Mouse (Mus musculus) retina, embryonic 14.5 days (tissue): ENCODE data around the gene Zfand2b.

Experiments
- DNase-seq: peaks from one replicate; pipeline ENCODE4 v3.0.0-alpha.2; 2015; ENCODE audit warnings: low spot score

Zfand2b gene

GRCm38 (mm10) chr1:75160256-75160617 is 8.2 kb upstream of the Zfand2b start:
- no peak for DNase-seq

DNA sequence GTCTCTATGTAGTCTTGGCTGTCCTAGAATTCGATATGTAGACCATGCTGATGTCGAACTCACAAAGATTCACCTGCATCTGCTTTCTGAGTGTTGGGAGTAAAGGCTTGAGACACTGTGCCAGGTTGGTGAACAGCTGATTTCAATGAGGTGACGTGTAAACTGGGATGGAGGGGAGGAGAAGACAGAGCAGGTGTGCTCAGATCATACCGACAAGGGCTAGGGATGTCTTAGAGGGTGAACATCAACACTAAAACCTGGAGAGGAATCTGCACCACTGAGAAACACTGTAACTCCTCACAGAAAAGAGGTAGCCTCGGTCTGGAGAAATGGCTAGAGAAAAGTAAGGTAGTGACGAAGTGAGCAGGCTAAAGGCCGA is 364 bp upstream of the Zfand2b start:
- no peak for DNase-seq

GRCm38 (mm10) chr1:75179334-75180104 is 11.1 kb downstream of the Zfand2b start:
- DNase-seq = peak; percentile 13

DNA sequence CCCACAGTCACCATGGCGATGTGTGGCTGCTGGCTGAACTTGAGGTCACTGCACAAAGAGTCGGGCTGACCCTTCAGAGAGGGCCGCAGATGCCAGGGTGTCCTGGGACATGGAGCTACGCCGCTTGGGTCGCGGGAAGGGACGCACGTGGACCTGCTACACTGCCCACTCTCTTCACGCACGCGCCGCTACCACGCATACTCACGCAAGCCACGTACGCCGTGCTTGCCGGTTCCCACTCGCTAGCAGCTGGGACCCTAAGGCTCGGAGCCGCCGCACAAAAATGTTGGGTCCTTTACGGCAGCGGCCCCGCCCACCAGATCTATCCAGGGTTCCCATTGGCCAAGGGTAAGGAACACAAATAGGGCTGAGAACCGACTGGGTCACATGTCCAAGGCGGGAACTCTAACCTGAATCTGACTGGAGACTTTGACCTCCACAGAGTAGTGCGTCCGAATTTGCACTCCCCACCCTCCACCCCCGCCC is 11.7 kb downstream of the Zfand2b start, which contains the start of gene Abcb6:
Gene Abcb6 (minus strand): TSS at position 288 of the 486 bp plus-strand sequence.
- DNase-seq = peak; percentile 95

- DNase-seq = no peak
These were observed 12.3 kb downstream of the Zfand2b start for GRCm38 (mm10) chr1:75180741-75181140.

GRCm38 (mm10) chr1:75181377-75181870 is 13.0 kb downstream of the Zfand2b start:
- DNase-seq = no peak

- no peak for DNase-seq
These were observed 13.7 kb downstream of the Zfand2b start for GRCm38 (mm10) chr1:75182160-75182559.

GRCm38 (mm10) chr1:75185495-75185894 is 17.0 kb downstream of the Zfand2b start:
- no peak for DNase-seq

DNA sequence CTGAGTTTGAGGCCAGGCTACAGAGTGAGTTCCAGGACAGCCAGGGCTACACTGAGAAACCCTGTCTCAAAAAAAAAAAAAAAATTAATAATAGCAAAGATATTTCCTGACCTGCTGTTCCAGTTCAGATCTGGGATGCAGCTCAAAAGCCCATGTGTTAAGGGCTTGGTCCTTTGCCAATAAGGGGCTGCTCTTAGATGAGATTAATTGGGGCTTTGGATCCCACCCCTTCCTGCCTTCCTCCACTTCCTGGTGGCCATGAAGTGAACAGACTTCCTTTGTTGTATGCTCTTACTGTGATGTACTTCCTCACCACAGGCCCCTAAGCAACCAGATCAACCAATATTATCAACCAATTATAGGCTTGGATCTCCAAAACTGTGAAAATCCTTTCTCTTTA is 18.7 kb downstream of the Zfand2b start:
- no peak for DNase-seq

- no peak for DNase-seq
These were observed 19.6 kb downstream of the Zfand2b start for GRCm38 (mm10) chr1:75187914-75188483.

DNA sequence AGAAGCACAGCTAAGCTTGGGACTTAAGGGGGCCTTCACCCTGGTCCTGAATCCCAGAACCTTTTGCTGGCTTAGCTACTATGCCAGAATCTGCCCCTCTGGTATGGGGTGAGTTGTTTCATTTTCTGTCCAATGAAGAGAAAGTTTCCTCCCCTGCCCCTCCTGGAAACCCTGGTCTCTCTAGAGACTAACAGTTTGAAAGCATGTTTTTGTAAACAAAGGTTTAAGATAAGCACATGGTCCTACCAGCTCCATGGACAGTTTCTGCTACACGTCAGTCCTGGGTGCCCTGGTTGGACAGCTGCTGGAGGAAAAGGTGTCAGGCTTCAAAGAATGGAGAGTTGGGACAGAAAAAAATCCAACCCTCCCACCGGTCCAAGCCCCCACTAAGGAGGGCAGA is 22.1 kb downstream of the Zfand2b start:
- DNase-seq = no peak

- no peak for DNase-seq
These were observed 22.8 kb downstream of the Zfand2b start for GRCm38 (mm10) chr1:75191258-75191621.

DNA sequence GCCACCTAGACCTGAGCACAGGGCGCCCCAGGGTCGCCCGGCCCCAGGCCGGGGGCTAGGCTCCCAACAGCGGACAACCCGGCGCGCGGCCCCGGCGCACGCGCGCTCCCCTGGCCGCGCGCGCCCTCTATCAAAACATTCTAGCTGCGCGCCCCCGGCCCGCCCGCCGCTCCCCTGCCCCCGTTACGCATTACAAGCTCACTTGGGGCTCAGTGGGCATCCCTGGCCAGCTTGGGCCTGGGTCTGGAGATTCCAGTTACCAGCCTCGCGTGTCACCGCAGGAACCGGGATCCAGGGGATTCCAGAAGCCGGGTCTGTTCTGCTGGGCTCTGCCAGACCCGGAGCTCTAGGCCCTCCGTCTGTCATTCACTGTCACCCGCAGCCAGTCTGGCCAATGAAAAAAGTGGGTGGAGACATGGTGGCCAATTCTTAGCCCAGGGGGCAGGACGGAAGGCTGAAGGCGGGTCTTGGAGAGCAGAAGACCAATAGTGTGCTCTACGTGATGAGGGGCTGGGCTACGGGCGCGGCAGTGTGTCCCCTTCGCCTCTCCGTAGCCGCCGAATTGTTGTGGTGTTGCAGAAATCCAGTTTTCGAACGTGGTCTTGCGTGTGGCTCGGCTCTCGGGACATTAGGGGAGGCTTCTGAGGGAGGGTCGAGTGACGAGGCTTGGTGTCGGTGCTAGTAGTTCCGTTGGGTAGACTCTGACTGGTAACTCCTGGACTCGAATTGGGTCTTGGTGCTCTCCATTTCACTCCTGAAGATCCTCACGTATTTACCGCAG is 23.4 kb downstream of the Zfand2b start, which contains the start of the genes Ankzf1 and Atg9a:
Gene Ankzf1 (plus strand): TSS at position 530 of the 781 bp plus-strand sequence.
Gene Atg9a (minus strand): TSS at position 575 of the 781 bp plus-strand sequence.
- DNase-seq = peak; percentile 96

DNA sequence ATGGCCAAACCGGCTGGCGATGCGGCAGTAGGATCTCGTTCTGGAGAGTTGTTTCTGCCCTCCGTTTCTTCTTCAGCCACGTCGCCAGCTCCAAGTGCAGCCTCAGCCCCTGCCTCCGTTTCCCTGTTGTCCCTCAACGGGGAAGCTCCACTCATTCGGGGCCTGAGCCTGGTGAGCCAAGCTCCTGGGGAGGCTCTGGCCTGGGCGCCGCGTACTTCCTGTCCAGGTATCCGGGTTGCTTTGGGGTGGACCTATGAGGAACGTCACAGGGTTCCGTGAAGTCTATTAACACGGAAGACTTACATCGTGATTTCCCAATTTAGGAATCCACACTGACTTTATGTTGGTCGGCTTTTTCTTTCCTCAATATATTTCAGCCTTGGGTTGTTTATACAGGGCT is 24.0 kb downstream of the Zfand2b start:
- DNase-seq = no peak

GRCm38 (mm10) chr1:75201236-75201635 is 32.8 kb downstream of the Zfand2b start:
- no peak for DNase-seq

DNA sequence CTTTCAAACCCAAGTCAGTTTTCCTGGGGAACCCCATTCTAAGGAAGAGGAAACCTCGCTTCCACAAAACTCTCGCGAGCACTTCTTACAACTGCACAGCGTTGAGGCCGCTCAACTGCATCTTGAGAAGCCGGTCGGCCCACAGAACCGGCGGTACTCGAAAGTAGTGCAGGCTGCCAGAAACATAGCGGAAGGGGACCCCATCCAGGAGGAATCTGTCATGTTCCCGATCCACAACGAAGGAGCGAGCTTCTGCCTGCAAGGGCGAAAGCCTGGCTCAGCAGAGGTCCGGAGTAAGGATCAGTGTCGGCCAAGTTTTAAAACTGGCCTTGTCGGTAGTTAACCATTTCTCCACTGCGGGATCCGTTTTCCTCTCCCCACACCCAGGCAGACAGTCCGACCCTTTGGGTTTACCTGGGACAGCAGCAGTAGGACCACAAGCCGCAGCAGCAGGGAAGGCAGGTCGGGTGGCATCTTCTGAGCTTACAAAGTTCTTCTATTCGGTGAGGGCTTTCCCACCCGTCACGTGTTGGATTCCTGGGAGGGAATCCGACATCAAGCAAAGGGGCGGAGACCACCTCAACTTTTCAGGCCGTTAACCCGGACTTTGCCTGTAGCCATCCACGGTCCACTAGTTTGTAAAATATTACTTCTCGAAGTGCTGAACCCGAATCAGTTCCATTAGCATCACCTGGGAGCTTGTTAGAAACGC is 40.7 kb downstream of the Zfand2b start:
- DNase-seq = peak; percentile 19

- peak; percentile 98 for DNase-seq
These were observed 42.0 kb downstream of the Zfand2b start, which contains the start of the genes Glb1l and Stk16 for GRCm38 (mm10) chr1:75210136-75211087. Gene Glb1l (minus strand): TSS chr1:75210813. Gene Stk16 (plus strand): TSS chr1:75210838.

DNA sequence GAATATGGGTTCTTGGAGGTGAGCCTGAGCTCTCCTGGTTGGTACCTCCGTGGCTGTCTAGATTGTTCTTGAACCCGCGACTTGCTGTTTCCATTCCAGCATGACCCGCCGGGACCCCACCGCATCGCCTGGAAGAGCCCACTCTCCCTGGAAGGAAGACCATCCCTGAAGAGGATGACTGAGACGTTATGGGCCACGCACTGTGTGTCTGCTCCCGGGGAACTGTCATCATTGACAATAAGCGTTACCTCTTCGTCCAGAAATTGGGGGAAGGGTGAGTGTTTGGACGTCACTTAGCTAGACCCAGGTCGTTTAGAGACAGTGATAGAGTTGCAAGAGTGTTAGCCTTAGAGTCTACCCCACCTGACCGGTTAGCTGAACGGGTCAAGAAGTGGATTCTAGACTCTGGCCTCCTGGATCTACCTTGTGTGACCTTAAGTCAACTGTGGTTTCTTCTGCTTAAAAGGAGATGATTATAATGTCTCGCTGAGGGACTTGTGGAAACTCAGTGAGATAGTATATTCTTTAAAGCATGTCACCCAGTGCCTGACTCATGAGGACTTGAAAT is 42.8 kb downstream of the Zfand2b start:
- no peak for DNase-seq

DNA sequence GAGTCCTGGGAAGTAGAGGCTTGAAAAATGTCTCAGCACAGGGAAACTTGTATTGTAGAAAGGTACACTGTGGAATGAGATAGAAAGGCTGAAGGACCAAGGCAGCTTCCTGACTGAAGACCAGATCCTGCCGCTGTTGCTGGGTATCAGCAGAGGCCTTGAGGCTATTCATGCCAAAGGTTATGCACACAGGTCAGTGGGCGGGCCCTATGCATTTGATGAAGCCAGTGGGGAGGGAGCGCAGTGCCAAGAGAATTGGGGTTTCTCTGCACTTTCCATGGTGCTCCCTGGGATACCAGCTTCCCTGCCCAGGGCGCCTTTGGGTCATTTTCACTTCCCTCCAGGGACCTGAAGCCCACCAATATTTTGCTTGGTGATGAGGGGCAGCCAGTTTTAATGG is 44.1 kb downstream of the Zfand2b start:
- no peak for DNase-seq

- DNase-seq = no peak
These were observed 44.6 kb downstream of the Zfand2b start for GRCm38 (mm10) chr1:75213096-75213495.
